Mouse (Mus musculus) urinary bladder, postnatal 4 days (tissue): ENCODE data around the gene Gm29776.
A peak's percentile ranks its signal among the peaks of the same experiment; 100 is the strongest.

Experiments
- DNase-seq, 2 experiments: peaks; one replicate each; pipeline ENCODE4 v3.0.0; 2021 to 2022; ENCODE audit warnings: low spot score in 2 of 2

The Gm29776 gene

DNA sequence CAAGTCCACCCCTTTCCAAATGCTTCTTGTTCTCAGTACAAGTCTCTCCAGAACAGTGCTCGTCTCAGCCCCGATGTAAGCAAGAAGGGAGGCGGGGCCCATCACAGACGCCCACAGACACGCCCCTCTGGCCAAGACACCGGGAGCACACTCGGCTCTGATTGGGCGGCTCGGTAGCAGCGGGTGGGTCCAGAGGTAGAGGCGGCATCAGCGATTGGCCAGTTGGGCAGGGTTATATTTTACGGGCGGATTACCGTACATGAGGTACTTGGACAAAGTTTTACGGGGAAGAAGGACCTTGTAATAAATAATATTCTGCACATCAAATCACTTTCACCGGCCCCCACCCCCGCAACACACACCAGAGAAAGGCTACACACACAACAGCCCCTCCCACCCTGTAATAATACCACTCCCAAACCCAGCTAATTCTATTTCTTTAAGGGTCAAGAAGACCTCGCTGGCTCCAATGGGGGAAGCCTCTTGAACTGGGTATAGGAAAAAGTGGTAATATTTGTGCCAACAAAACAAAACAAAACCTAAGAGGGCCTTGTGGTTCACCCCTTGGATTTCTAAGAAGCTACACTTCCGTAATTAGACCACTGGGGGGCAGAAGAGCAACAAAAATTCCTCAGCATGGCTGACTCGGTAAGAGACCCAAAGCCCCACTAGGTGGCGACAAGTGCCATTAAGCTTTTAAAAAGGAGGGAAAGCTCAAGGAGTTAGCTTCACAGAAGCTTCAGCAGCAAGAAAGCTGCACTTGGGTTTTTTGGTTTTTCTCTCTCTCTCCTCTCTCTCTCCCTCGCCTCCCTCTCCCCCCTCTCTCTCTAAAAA lies 47.8 kb downstream of the Gm29776 start:
- DNase-seq: peak; percentile 66 to 86

DNA sequence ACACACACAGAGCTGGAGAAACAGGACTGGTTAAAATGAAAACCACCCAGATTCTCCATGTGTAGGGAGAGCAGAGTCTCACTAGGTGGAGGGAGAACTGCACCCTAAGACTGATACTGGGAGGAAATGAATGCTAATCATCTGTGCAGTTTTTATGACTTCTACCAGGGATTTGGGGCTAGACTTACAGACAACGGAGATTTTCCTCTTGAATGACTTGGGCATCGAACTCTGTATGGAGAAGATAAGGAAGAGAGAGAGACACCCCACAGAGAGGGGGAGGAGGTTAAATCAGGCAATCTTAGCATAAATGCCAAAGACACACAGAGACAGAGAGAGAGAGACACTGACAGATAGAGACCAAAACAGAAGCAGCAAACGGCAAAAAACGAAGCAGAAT lies 50.7 kb downstream of the Gm29776 start:
- no peak for DNase-seq

DNA sequence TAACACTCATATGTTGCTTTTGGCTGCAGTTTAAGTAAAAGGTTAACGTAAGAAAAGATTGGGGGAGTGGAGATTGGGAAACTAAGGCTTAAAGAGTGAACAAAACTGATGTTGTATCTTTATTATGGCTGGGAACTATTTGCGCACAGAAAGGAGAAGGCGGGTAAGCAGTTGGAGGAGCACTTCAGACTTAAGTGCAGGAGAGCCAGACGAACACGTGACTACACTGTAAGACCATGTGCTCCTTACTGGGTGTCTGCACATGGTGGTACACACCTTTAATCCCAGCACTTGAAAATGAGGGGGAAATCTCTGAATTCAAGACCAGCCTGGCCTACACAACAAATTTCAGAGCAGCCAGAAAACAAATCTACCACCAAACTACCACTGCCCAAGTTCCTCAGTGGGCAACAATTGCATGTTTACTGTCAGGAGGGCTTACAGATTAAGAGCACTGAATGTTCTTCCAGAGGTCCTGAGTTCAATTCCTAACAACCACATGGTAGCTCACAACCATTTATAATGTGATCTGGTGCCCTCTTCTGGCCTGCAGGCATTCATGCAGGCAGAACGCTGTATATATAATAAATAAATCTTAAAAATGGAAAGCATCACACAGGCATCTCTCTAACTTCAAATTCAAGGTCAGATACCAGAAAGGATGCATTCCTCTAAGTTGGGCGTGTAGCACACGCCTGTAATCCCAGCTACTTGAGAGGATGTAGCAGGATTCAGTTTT lies 51.6 kb downstream of the Gm29776 start:
- no peak for DNase-seq

DNA sequence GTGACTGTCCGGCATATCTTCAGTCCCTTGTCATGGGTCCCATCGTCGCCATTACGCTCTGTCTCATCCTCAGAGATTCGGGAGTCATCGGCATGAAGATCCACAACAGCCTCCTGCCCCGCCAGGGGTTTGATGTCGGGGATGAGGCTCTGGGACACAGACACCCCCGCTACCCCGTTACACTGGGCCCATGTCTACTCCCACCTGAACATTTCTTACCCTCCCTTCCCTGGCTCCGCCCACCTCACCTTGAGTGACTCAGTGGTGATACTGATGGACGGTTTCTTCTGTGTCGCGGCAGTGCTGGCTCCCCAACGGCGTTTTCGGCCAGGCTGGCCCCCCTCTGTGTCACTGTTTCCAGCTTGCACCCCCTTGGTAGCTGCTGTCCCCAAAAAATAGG lies 52.2 kb downstream of the Gm29776 start:
- no peak for DNase-seq

DNA sequence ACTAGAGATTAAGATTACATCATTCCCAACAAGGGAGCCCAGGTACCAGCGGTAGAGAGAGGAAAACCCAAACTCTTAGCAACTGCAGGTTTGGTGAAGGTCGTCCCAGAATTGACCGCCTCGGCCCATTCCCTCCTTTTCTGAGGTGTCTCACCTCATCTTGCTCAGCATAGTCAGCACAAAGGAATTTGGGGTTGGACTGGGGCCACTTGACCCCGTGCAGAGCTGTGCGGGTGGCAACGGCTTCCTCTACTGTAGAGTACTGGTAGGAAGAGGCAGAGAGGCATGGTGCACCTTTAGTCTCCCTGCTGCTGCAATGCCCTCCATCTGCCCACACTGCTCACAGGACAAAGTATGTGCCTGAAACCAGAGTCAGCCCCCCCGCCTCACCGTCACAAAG lies 54.3 kb downstream of the Gm29776 start:
- DNase-seq: no peak

DNA sequence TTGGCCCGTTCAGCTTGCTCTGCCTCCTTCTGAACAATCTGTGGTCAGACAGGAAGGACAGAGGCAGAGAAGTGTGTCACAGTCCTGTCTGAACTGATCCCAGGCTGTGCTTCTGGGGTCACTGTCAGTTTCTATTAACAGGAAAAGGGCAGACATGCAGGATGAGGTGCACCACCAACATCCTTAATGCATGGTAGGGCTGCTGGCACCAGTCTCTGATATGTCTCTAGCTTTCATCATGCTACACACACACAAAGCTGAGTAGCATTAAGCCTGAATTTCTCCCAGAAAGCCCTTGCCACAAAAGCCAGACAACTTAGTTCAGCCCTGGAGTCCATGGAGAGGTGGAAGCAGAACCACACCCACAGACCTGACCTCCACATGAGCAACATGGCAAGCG lies 55.6 kb downstream of the Gm29776 start:
- DNase-seq: no peak
